In genomic region chr12:34658119-34658518, GRCm38 (mm10) we compare ENCODE assay signal across 9 mouse cellular contexts.
A peak's percentile ranks its signal among the peaks of the same experiment; 100 is the strongest.
DNase-seq lines count a peak whose midpoint lies in the region; ATAC-seq and TF ChIP-seq lines count a peak whose summit lies in the region.
"Had no signal": no experiment of that assay in that cellular context is flagged by ENCODE, and none has a peak within 500 bp of the region (broad histone marks: within the 10 kb centered on the region; RNA-seq: fewer than 3 reads in every experiment).

No protein-coding gene starts in this region.

- H3K4me2 ChIP-seq in forebrain, embryonic 16.5 days (ENCODE audit: low read length) = peak overlapping the region; percentile 39
- no peak overlapping the region; the same call in 1 of the 2 replicates for H3K4me2 ChIP-seq in intestine, postnatal 0 days (replicated peaks; ENCODE audit: low read depth)
- H3K4me2 ChIP-seq: liver, embryonic 15.5 days had no signal

- DNase-seq in kidney, adult 2 months = peak; percentile 5
- no peak for DNase-seq in kidney, adult 8-10 months
- peak; percentile 9 for DNase-seq in c-Kit-positive CD71-negative TER-119-negative erythroid progenitor cells, embryonic 14.5 days (ENCODE audit: low read depth)
- peak; percentile 66 for DNase-seq in limb, embryonic 10.5 days (ENCODE audit: low spot score)
- no peak for DNase-seq in thymus, adult 18-20 months

- 0 out of 2 replicates have a peak overlapping the region, but pooled peaks have one; percentile 33 for H3K9ac ChIP-seq in forebrain, embryonic 16.5 days (replicated peaks; ENCODE audit: low read depth, low read length)
- H3K9ac ChIP-seq in intestine, postnatal 0 days (ENCODE audit: low read depth, low read length) = no peak overlapping the region
- H3K9ac ChIP-seq: liver, embryonic 15.5 days had no signal

- no peak for TF ChIP-seq POLR2A in kidney, adult 2 months (IDR thresholded peaks at IDR 0.05; ENCODE audit: low read depth, low read length)
- TF ChIP-seq POLR2A in olfactory bulb, adult 2 months (IDR thresholded peaks at IDR 0.05; ENCODE audit: insufficient read depth, low read depth, low read length) = no peak

- ATAC-seq in forebrain, embryonic 16.5 days = peak; percentile 93
- ATAC-seq in intestine, postnatal 0 days = no peak

- TF ChIP-seq CTCF in kidney, adult 2 months (conservative IDR thresholded peaks at IDR 0.05; ENCODE audit: insufficient read depth, insufficient read length, low read depth, low read length) = peak; percentile 32; the same call in 1 of the 2 replicates
- peak; percentile 70 for TF ChIP-seq CTCF in intestine, postnatal 0 days (IDR thresholded peaks at IDR 0.05; ENCODE audit: low read depth)
- TF ChIP-seq CTCF in olfactory bulb, adult 2 months (IDR thresholded peaks at IDR 0.05; ENCODE audit: insufficient read depth, low read depth, low read length) = no peak

- H3K4me1 ChIP-seq in kidney, adult 2 months (ENCODE audit: control insufficient read depth, insufficient read depth, low read length) = no peaks in the 10 kb centered on the region
- H3K4me1 ChIP-seq in forebrain, embryonic 16.5 days (replicated peaks; ENCODE audit: control insufficient read depth, insufficient read depth, low read length) = peaks cover 3% of the 10 kb centered on the region; the same call in 1 of the 2 replicates
- no peaks in the 10 kb centered on the region for H3K4me1 ChIP-seq in intestine, postnatal 0 days (replicated peaks; ENCODE audit: control insufficient read depth, insufficient read depth, low read length)
- H3K4me1 ChIP-seq in limb, embryonic 10.5 days = peaks cover 39% of the 10 kb centered on the region
- H3K4me1 ChIP-seq in olfactory bulb, adult 2 months (ENCODE audit: control insufficient read depth, insufficient read depth, low read length) = peaks cover 2% of the 10 kb centered on the region; the same call in 1 of the 2 replicates
- H3K4me1 ChIP-seq: liver, embryonic 15.5 days had no signal

- H3K4me3 ChIP-seq in kidney, adult 2 months (ENCODE audit: insufficient read depth, low read depth, low read length) = no peak overlapping the region
- no peak overlapping the region for H3K4me3 ChIP-seq in forebrain, embryonic 16.5 days (replicated peaks; ENCODE audit: low read length)
- H3K4me3 ChIP-seq in intestine, postnatal 0 days (ENCODE audit: low read depth, low read length) = no peak overlapping the region
- no peak overlapping the region for H3K4me3 ChIP-seq in limb, embryonic 10.5 days
- H3K4me3 ChIP-seq in olfactory bulb, adult 2 months (ENCODE audit: insufficient read depth, low read depth, low read length) = 0 out of 2 replicates have a peak overlapping the region, but pooled peaks have one; percentile 13
- H3K4me3 ChIP-seq: liver, embryonic 15.5 days had no signal

- H3K36me3 ChIP-seq in kidney, adult 2 months (ENCODE audit: control insufficient read depth, insufficient read depth, low read length) = no peaks in the 10 kb centered on the region
- H3K36me3 ChIP-seq in forebrain, embryonic 16.5 days (ENCODE audit: control insufficient read depth, insufficient read depth) = no peaks in the 10 kb centered on the region
- H3K36me3 ChIP-seq in intestine, postnatal 0 days (ENCODE audit: control insufficient read depth, insufficient read depth) = no peaks in the 10 kb centered on the region
- no peaks in the 10 kb centered on the region for H3K36me3 ChIP-seq in limb, embryonic 10.5 days
- H3K36me3 ChIP-seq: liver, embryonic 15.5 days had no signal

- no peaks in the 10 kb centered on the region for H3K9me3 ChIP-seq in forebrain, embryonic 16.5 days (ENCODE audit: control insufficient read depth, low read length)
- no peaks in the 10 kb centered on the region for H3K9me3 ChIP-seq in intestine, postnatal 0 days (ENCODE audit: control insufficient read depth)
- H3K9me3 ChIP-seq in limb, embryonic 10.5 days (replicated peaks) = no peaks in the 10 kb centered on the region
- H3K9me3 ChIP-seq: liver, embryonic 15.5 days had no signal

- H3K27me3 ChIP-seq in kidney, adult 2 months (replicated peaks; ENCODE audit: control insufficient read depth, insufficient read depth, low read length) = no peaks in the 10 kb centered on the region
- no peaks in the 10 kb centered on the region for H3K27me3 ChIP-seq in forebrain, embryonic 16.5 days (replicated peaks; ENCODE audit: control insufficient read depth, insufficient read depth, low read length)
- no peaks in the 10 kb centered on the region for H3K27me3 ChIP-seq in intestine, postnatal 0 days (replicated peaks; ENCODE audit: control insufficient read depth, insufficient read depth, low read length)
- H3K27me3 ChIP-seq in limb, embryonic 10.5 days (ENCODE audit: low read depth, poor library complexity, severe bottlenecking) = no peaks in the 10 kb centered on the region
- H3K27me3 ChIP-seq: liver, embryonic 15.5 days had no signal

- H3K27ac ChIP-seq in kidney, adult 2 months (ENCODE audit: insufficient read depth, low read depth, low read length) = no peak overlapping the region
- H3K27ac ChIP-seq in forebrain, embryonic 16.5 days (ENCODE audit: low read length) = no peak overlapping the region
- no peak overlapping the region for H3K27ac ChIP-seq in intestine, postnatal 0 days (ENCODE audit: low read depth, low read length)
- 0 out of 2 replicates have a peak overlapping the region, but pooled peaks have one; percentile 20 for H3K27ac ChIP-seq in limb, embryonic 10.5 days
- no peak overlapping the region for H3K27ac ChIP-seq in olfactory bulb, adult 2 months (ENCODE audit: insufficient read depth, low read depth, low read length)
- H3K27ac ChIP-seq: liver, embryonic 15.5 days had no signal

- 41% methylated on average over 6 of the region's 6 CpGs for WGBS in kidney, adult 2 months
- 27% methylated on average over 6 of the region's 6 CpGs for WGBS in forebrain, embryonic 16.5 days
- 40% methylated on average over 6 of the region's 6 CpGs for WGBS in intestine, postnatal 0 days
- WGBS in limb, embryonic 10.5 days = 33% methylated on average over 6 of the region's 6 CpGs
- WGBS in olfactory bulb, adult 2 months = 23% methylated on average over 6 of the region's 6 CpGs

Comparison
In these comparisons a context has a peak if more than half of its experiments do, and no peak if none do; other contexts are left out.
1. DNase-seq: peak in kidney, adult 2 months (single experiment), c-Kit-positive CD71-negative TER-119-negative erythroid progenitor cells, embryonic 14.5 days (single experiment) and limb, embryonic 10.5 days (single experiment); none in kidney, adult 8-10 months (0 of 2) and thymus, adult 18-20 months (0 of 2).